Mouse (Mus musculus): ENCODE measurements around the gene Zmynd15. TPM values are rescaled to one million over a fixed set of nuclear protein-coding genes. Genes with fewer than 3 reads are reported as not detected.
A peak's percentile ranks its signal among the peaks of the same experiment; 100 is the strongest.
"Not testable (repeated sequence)": the region's sequence is repeated elsewhere in the genome, so short reads cannot be mapped to it uniquely, and the experiment has no call there.

Zmynd15 gene
- 0.42 and 0.87 TPM in 2 replicates for polyA plus RNA-seq (2015; fragmentation: Nextera tagmentation; extraction: Ambion mirVana)

GRCm38 (mm10) chr11:70458688-70459600, at the start of gene Zmynd15:
Zmynd15 (plus strand) TSS chr11:70459433.
- Histone ChIP-seq H3K4me2 (ENCODE audit: low read depth, low read length) (peak within 1 kb of the TSS; percentile 72), H3K27ac (ENCODE audit: low read length) (no peak within 1 kb of the TSS), H3K4me1 (ENCODE audit: control insufficient read depth, low read depth, low read length) (no peaks in the 10 kb centered on the region; the same call in 1 of the 2 replicates), H3K36me3 (ENCODE audit: control insufficient read depth, insufficient read depth) (no peaks in the 10 kb centered on the region), H3K9me3 (replicated peaks; ENCODE audit: control insufficient read depth, low read length) (no peaks in the 10 kb centered on the region), H3K4me3 (ENCODE audit: low read depth, low read length) (peak within 1 kb of the TSS; percentile 61), H3K27me3 (ENCODE audit: control insufficient read depth, insufficient read depth, low read depth, low read length) (peaks cover 35% of the 10 kb centered on the region), H3K9ac (ENCODE audit: low read depth, low read length) (peak within 1 kb of the TSS; percentile 35; the same call in 1 of the 2 replicates)
- WGBS (ENCODE audit: insufficient replicate concordance) = 17% methylated on average over 32 of the region's 32 CpGs
- ATAC-seq (ENCODE audit: low read depth) = no peak

GRCm38 (mm10) chr11:70409594-70410296, 49.5 kb upstream of the Zmynd15 start, which contains the start of gene Pelp1:
Pelp1 (minus strand) TSS chr11:70410031.
- Histone ChIP-seq H3K4me3 (ENCODE audit: low read depth, low read length) (peak within 1 kb of the TSS; percentile 91), H3K36me3 (ENCODE audit: control insufficient read depth, insufficient read depth) (peaks cover 4% of the 10 kb centered on the region; the same call in 1 of the 2 replicates), H3K27ac (ENCODE audit: low read length) (peak within 1 kb of the TSS; percentile 75), H3K9ac (ENCODE audit: low read depth, low read length) (peak within 1 kb of the TSS; percentile 95), H3K4me1 (ENCODE audit: control insufficient read depth, low read depth, low read length) (peaks cover 20% of the 10 kb centered on the region), H3K4me2 (ENCODE audit: low read depth, low read length) (peak within 1 kb of the TSS; percentile 85), H3K9me3 (replicated peaks; ENCODE audit: control insufficient read depth, low read length) (no peaks in the 10 kb centered on the region), H3K27me3 (ENCODE audit: control insufficient read depth, insufficient read depth, low read depth, low read length) (no peaks in the 10 kb centered on the region)
- peak; percentile 91 for ATAC-seq (ENCODE audit: low read depth)
- WGBS (ENCODE audit: insufficient replicate concordance) = under 1% methylated on average over 59 of the region's 59 CpGs

- no peak for ATAC-seq (ENCODE audit: low read depth)
- 44% methylated on average over 6 of the region's 6 CpGs for WGBS (ENCODE audit: insufficient replicate concordance)
- Histone ChIP-seq H3K4me3 (ENCODE audit: low read depth, low read length) (peak overlapping the region; percentile 91), H3K4me2 (ENCODE audit: low read depth, low read length) (peak overlapping the region; percentile 85), H3K27ac (ENCODE audit: low read length) (peak overlapping the region; percentile 75), H3K9ac (ENCODE audit: low read depth, low read length) (peak overlapping the region; percentile 95), H3K27me3 (ENCODE audit: control insufficient read depth, insufficient read depth, low read depth, low read length) (no peaks in the 10 kb centered on the region), H3K9me3 (replicated peaks; ENCODE audit: control insufficient read depth, low read length) (no peaks in the 10 kb centered on the region), H3K36me3 (ENCODE audit: control insufficient read depth, insufficient read depth) (peaks cover 4% of the 10 kb centered on the region; the same call in 1 of the 2 replicates), H3K4me1 (ENCODE audit: control insufficient read depth, low read depth, low read length) (peaks cover 20% of the 10 kb centered on the region)
Measured at GRCm38 (mm10) chr11:70410297-70410643, 49.0 kb upstream of the Zmynd15 start.

- no peak overlapping the region for H3K9ac ChIP-seq (ENCODE audit: low read depth, low read length)
- H3K27me3 ChIP-seq (ENCODE audit: control insufficient read depth, insufficient read depth, low read depth, low read length) = no peaks in the 10 kb centered on the region
- no peak overlapping the region for H3K27ac ChIP-seq (ENCODE audit: low read length)
- no peaks in the 10 kb centered on the region for H3K36me3 ChIP-seq (ENCODE audit: control insufficient read depth, insufficient read depth)
- no peaks in the 10 kb centered on the region for H3K9me3 ChIP-seq (replicated peaks; ENCODE audit: control insufficient read depth, low read length)
- no peak overlapping the region for H3K4me2 ChIP-seq (ENCODE audit: low read depth, low read length)
- WGBS (ENCODE audit: insufficient replicate concordance) = 62% methylated on average over 5 of the region's 5 CpGs
- H3K4me3 ChIP-seq (ENCODE audit: low read depth, low read length) = no peak overlapping the region
- no peak for ATAC-seq (ENCODE audit: low read depth)
- peaks cover 20% of the 10 kb centered on the region for H3K4me1 ChIP-seq (ENCODE audit: control insufficient read depth, low read depth, low read length)
Measured at GRCm38 (mm10) chr11:70412591-70412990, 46.6 kb upstream of the Zmynd15 start.

GRCm38 (mm10) chr11:70413961-70414360, 45.3 kb upstream of the Zmynd15 start:
- Histone ChIP-seq H3K36me3 (ENCODE audit: control insufficient read depth, insufficient read depth) (no peaks in the 10 kb centered on the region), H3K27me3 (ENCODE audit: control insufficient read depth, insufficient read depth, low read depth, low read length) (no peaks in the 10 kb centered on the region), H3K4me3 (ENCODE audit: low read depth, low read length) (no peak overlapping the region), H3K4me2 (ENCODE audit: low read depth, low read length) (no peak overlapping the region), H3K27ac (ENCODE audit: low read length) (no peak overlapping the region), H3K9ac (ENCODE audit: low read depth, low read length) (no peak overlapping the region), H3K9me3 (replicated peaks; ENCODE audit: control insufficient read depth, low read length) (no peaks in the 10 kb centered on the region), H3K4me1 (ENCODE audit: control insufficient read depth, low read depth, low read length) (peaks cover 10% of the 10 kb centered on the region)
- WGBS (ENCODE audit: insufficient replicate concordance) = 4% methylated on average over 3 of the region's 3 CpGs
- ATAC-seq (ENCODE audit: low read depth) = no peak

- no peaks in the 10 kb centered on the region for H3K4me1 ChIP-seq (ENCODE audit: control insufficient read depth, low read depth, low read length)
- no peaks in the 10 kb centered on the region for H3K27me3 ChIP-seq (ENCODE audit: control insufficient read depth, insufficient read depth, low read depth, low read length)
- H3K27ac ChIP-seq (ENCODE audit: low read length) = no peak overlapping the region
- ATAC-seq (ENCODE audit: low read depth) = no peak
- H3K4me2 ChIP-seq (ENCODE audit: low read depth, low read length) = no peak overlapping the region
- no peak overlapping the region for H3K9ac ChIP-seq (ENCODE audit: low read depth, low read length)
- no peak overlapping the region for H3K4me3 ChIP-seq (ENCODE audit: low read depth, low read length)
- H3K36me3 ChIP-seq (ENCODE audit: control insufficient read depth, insufficient read depth) = no peaks in the 10 kb centered on the region
- no peaks in the 10 kb centered on the region for H3K9me3 ChIP-seq (replicated peaks; ENCODE audit: control insufficient read depth, low read length)
- WGBS (ENCODE audit: insufficient replicate concordance) = 43% methylated on average over 4 of the region's 4 CpGs
Measured at GRCm38 (mm10) chr11:70418199-70418598, 41.0 kb upstream of the Zmynd15 start.

- Histone ChIP-seq H3K27me3 (ENCODE audit: control insufficient read depth, insufficient read depth, low read depth, low read length) (no peaks in the 10 kb centered on the region), H3K4me3 (ENCODE audit: low read depth, low read length) (no peak overlapping the region), H3K9me3 (replicated peaks; ENCODE audit: control insufficient read depth, low read length) (no peaks in the 10 kb centered on the region), H3K27ac (ENCODE audit: low read length) (no peak overlapping the region), H3K9ac (ENCODE audit: low read depth, low read length) (no peak overlapping the region), H3K36me3 (ENCODE audit: control insufficient read depth, insufficient read depth) (no peaks in the 10 kb centered on the region), H3K4me2 (ENCODE audit: low read depth, low read length) (no peak overlapping the region), H3K4me1 (ENCODE audit: control insufficient read depth, low read depth, low read length) (no peaks in the 10 kb centered on the region)
- WGBS (ENCODE audit: insufficient replicate concordance) = 55% methylated on average over 5 of the region's 5 CpGs
- no peak for ATAC-seq (ENCODE audit: low read depth)
Measured at GRCm38 (mm10) chr11:70419486-70419885, 39.7 kb upstream of the Zmynd15 start.

- 59% methylated on average over 6 of the region's 6 CpGs for WGBS (ENCODE audit: insufficient replicate concordance)
- not testable (repeated sequence) for H3K4me3 ChIP-seq (ENCODE audit: low read depth, low read length)
Measured at GRCm38 (mm10) chr11:70426598-70426997, 32.6 kb upstream of the Zmynd15 start.

More at GRCm38 (mm10) chr11:70426598-70426997, 32.6 kb upstream of the Zmynd15 start:
- not testable (repeated sequence) for H3K9me3 ChIP-seq (replicated peaks; ENCODE audit: control insufficient read depth, low read length); H3K4me1 ChIP-seq (ENCODE audit: control insufficient read depth, low read depth, low read length); H3K9ac ChIP-seq (ENCODE audit: low read depth, low read length); H3K27ac ChIP-seq (ENCODE audit: low read length); H3K36me3 ChIP-seq (ENCODE audit: control insufficient read depth, insufficient read depth); H3K27me3 ChIP-seq (ENCODE audit: control insufficient read depth, insufficient read depth, low read depth, low read length); ATAC-seq (ENCODE audit: low read depth); H3K4me2 ChIP-seq (ENCODE audit: low read depth, low read length)

All from liver, embryonic 16.5 days (tissue).